In the genomic region with DNA sequence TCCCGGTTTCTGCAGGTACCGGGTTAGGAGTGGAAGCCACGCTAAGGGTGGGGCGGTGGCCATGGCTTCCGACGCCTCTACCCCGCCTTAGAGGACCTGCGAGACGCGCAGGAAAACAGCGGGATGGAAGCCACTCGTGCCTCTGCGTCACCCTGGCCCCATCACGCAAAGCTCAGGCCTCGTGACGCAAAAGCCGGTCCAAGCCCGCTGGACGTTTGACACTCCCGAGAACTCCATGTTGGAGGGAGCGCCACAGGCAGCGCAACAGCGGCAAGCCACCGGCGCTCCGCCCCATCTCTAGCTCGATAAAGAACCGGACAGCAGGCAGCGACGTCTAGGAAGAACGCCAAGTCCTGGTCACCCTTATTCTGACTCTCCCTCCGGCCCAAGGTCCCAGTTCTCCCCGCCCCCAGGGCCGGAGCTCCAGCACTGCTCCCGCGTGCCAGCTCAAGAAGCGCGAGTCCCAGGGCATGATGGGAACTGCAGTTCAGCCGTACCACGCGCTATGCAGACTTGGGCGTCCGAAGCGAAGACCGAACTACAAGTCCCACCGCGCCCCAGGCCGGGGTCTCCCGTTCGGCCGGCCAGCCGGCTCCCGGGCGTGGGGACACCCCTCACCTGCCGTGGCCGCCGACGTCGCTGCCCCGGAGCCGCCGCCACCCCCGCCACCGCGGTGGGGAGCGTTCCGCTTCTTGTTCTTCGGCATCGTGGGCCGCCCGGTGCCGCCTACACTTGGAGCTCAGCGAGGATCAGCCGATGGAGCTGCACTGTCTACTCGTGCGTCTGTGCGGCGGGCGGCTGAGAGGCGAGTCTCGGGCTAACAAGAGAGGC, we compare ENCODE assay signal across 8 mouse cellular contexts. TPM values are rescaled to one million over a fixed set of nuclear protein-coding genes. Genes with fewer than 3 reads are reported as not detected.
DNase-seq lines count a peak whose midpoint lies in the region; ATAC-seq and TF ChIP-seq lines count a peak whose summit lies in the region.

No protein-coding gene starts in this region.

- no peak for TF ChIP-seq EP300 in CH12.LX (IDR thresholded peaks at IDR 0.05; ENCODE audit: low read length)

- peak overlapping the region; percentile 62 to 95 (median 93) for H3K4me3 ChIP-seq in CH12.LX (replicated peaks in 1 of 3; ENCODE audit: low read depth in 2 of 3, low read length in 2 of 3, poor library complexity in 1 of 3)
- H3K4me3 ChIP-seq in forebrain, embryonic 10.5 days = peak overlapping the region; percentile 97
- H3K4me3 ChIP-seq in heart, embryonic 15.5 days = peak overlapping the region; percentile 92
- peak overlapping the region; percentile 93 for H3K4me3 ChIP-seq in liver, embryonic 12.5 days
- peak overlapping the region; percentile 98 for H3K4me3 ChIP-seq in stomach, embryonic 14.5 days (ENCODE audit: low read depth, low read length)

- H3K4me1 ChIP-seq in CH12.LX (ENCODE audit: control insufficient read depth in 1 of 2, insufficient read depth in 2 of 2) = peaks cover 7 to 26% of the 10 kb centered on the region in 2 experiments; a peak in 2 of 4 replicates
- peaks cover 26% of the 10 kb centered on the region for H3K4me1 ChIP-seq in forebrain, embryonic 10.5 days
- peaks cover 18% of the 10 kb centered on the region for H3K4me1 ChIP-seq in heart, embryonic 15.5 days (replicated peaks)
- H3K4me1 ChIP-seq in liver, embryonic 12.5 days = peaks cover 35% of the 10 kb centered on the region
- peaks cover 6% of the 10 kb centered on the region; the same call in 1 of the 2 replicates for H3K4me1 ChIP-seq in stomach, embryonic 14.5 days (ENCODE audit: control insufficient read depth, insufficient read depth, low read length)

- H3K9ac ChIP-seq in CH12.LX (ENCODE audit: insufficient read depth, low read depth) = peak overlapping the region; percentile 84
- peak overlapping the region; percentile 97 for H3K9ac ChIP-seq in heart, embryonic 15.5 days
- H3K9ac ChIP-seq in liver, embryonic 12.5 days = peak overlapping the region; percentile 94
- H3K9ac ChIP-seq in stomach, embryonic 14.5 days (replicated peaks; ENCODE audit: low read depth, low read length) = peak overlapping the region; percentile 85

- peak; percentile 87 for DNase-seq in CH12.LX (ENCODE audit: extremely low read depth)
- peak; percentile 78 for DNase-seq in c-Kit-positive CD71-negative TER-119-negative erythroid progenitor cells, embryonic 14.5 days (ENCODE audit: low read depth)
- DNase-seq in forebrain, embryonic 10.5 days (ENCODE audit: extremely low spot score, low spot score) = peak; percentile 91
- DNase-seq in kidney, postnatal 14 days = peak; percentile 98
- peak; percentile 89 for DNase-seq in naive thymus-derived CD4-positive, alpha-beta T cell, adult 2 months (ENCODE audit: low read depth)

- WGBS in forebrain, embryonic 10.5 days = under 1% methylated on average over 81 of the region's 81 CpGs
- under 1% methylated on average over 81 of the region's 81 CpGs for WGBS in heart, embryonic 15.5 days
- WGBS in liver, embryonic 12.5 days (ENCODE audit: insufficient replicate concordance) = under 1% methylated on average over 81 of the region's 81 CpGs
- under 1% methylated on average over 81 of the region's 81 CpGs for WGBS in stomach, embryonic 14.5 days

- no peak for TF ChIP-seq POLR2A in CH12.LX (IDR thresholded peaks at IDR 0.05; ENCODE audit: low read depth, low read length)

- peaks cover 42% of the 10 kb centered on the region for H3K79me2 ChIP-seq in CH12.LX (replicated peaks; ENCODE audit: control insufficient read depth, extremely low read depth, insufficient read depth, poor library complexity, severe bottlenecking)

- no peaks in the 10 kb centered on the region for H3K27me3 ChIP-seq in CH12.LX (replicated peaks)
- H3K27me3 ChIP-seq in forebrain, embryonic 10.5 days (ENCODE audit: poor library complexity, severe bottlenecking) = no peaks in the 10 kb centered on the region
- no peaks in the 10 kb centered on the region for H3K27me3 ChIP-seq in heart, embryonic 15.5 days
- H3K27me3 ChIP-seq in liver, embryonic 12.5 days (replicated peaks) = no peaks in the 10 kb centered on the region
- H3K27me3 ChIP-seq in stomach, embryonic 14.5 days (ENCODE audit: control insufficient read depth, insufficient read depth, low read length) = no peaks in the 10 kb centered on the region

- TF ChIP-seq CTCF in CH12.LX (conservative IDR thresholded peaks at IDR 0.05 in 1 of 2, IDR thresholded peaks at IDR 0.05 in 1 of 2; ENCODE audit: low read depth in 2 of 2, low read length in 2 of 2) = no peak

- in situ Hi-C loops in CH12.LX (cut with MboI; ENCODE audit: low pct_ligation_motif_present, low pct_unique_long_range_greater_than_20kb, low sequenced_read_pairs) = no loop called here

- H3K27ac ChIP-seq in CH12.LX (ENCODE audit: insufficient read depth, low read depth) = peak overlapping the region; percentile 95
- H3K27ac ChIP-seq in forebrain, embryonic 10.5 days = peak overlapping the region; percentile 99
- H3K27ac ChIP-seq in heart, embryonic 15.5 days = peak overlapping the region; percentile 99
- peak overlapping the region; percentile 94 for H3K27ac ChIP-seq in liver, embryonic 12.5 days
- H3K27ac ChIP-seq in stomach, embryonic 14.5 days (ENCODE audit: low read length) = peak overlapping the region; percentile 97

- dilution Hi-C loops in CH12.LX (cut with MboI; ENCODE audit: extremely low pct_ligation_motif_present, extremely low pct_unique_long_range_greater_than_20kb, low sequenced_read_pairs) = no loop called here

- H3K4me2 ChIP-seq in CH12.LX (ENCODE audit: insufficient read depth, low read depth, poor library complexity, severe bottlenecking) = 0 out of 2 replicates have a peak overlapping the region, but pooled peaks have one; percentile 3
- H3K4me2 ChIP-seq in heart, embryonic 15.5 days = peak overlapping the region; percentile 79
- peak overlapping the region; percentile 95 for H3K4me2 ChIP-seq in liver, embryonic 12.5 days
- H3K4me2 ChIP-seq in stomach, embryonic 14.5 days (replicated peaks; ENCODE audit: low read depth, low read length) = peak overlapping the region; percentile 58

- H3K9me3 ChIP-seq in CH12.LX (replicated peaks; ENCODE audit: low read length) = no peaks in the 10 kb centered on the region
- no peaks in the 10 kb centered on the region for H3K9me3 ChIP-seq in forebrain, embryonic 10.5 days
- H3K9me3 ChIP-seq in heart, embryonic 15.5 days (replicated peaks) = no peaks in the 10 kb centered on the region
- H3K9me3 ChIP-seq in liver, embryonic 12.5 days (replicated peaks) = no peaks in the 10 kb centered on the region
- no peaks in the 10 kb centered on the region for H3K9me3 ChIP-seq in stomach, embryonic 14.5 days (ENCODE audit: control insufficient read depth, low read depth, low read length)

- peaks cover 3 to 14% of the 10 kb centered on the region in 2 experiments for H3K36me3 ChIP-seq in CH12.LX (replicated peaks in 1 of 2; ENCODE audit: control insufficient read depth in 1 of 2, insufficient read depth in 1 of 2, low read length in 1 of 2)
- H3K36me3 ChIP-seq in forebrain, embryonic 10.5 days (replicated peaks) = peaks cover 10% of the 10 kb centered on the region
- no peaks in the 10 kb centered on the region for H3K36me3 ChIP-seq in heart, embryonic 15.5 days
- peaks cover 6% of the 10 kb centered on the region for H3K36me3 ChIP-seq in liver, embryonic 12.5 days
- H3K36me3 ChIP-seq in stomach, embryonic 14.5 days (ENCODE audit: control insufficient read depth, insufficient read depth, low read length) = no peaks in the 10 kb centered on the region

- TF ChIP-seq RAD21 in CH12.LX (IDR thresholded peaks at IDR 0.05; ENCODE audit: low read depth, low read length) = no peak

- ATAC-seq in heart, embryonic 15.5 days (replicated peaks; ENCODE audit: insufficient number of reproducible peaks, insufficient read depth, low FRiP score, low read depth) = peak; percentile 95
- ATAC-seq in liver, embryonic 12.5 days = peak; percentile 85
- ATAC-seq in stomach, embryonic 14.5 days (ENCODE audit: insufficient number of reproducible peaks, insufficient read depth, low FRiP score, low read depth) = peak; percentile 93

TF ChIP-seq in CH12.LX, 34 proteins besides CTCF, POLR2A, EP300 and RAD21 (continues in another document):
- TF ChIP-seq JUN (IDR thresholded peaks at IDR 0.05; ENCODE audit: insufficient read depth, low read depth, low read length) (no peak), MXI1 (IDR thresholded peaks at IDR 0.05; ENCODE audit: low read depth, low read length) (peak; percentile 91), MEF2A (IDR thresholded peaks at IDR 0.05; ENCODE audit: borderline replicate concordance, low read depth, low read length) (no peak; the same call in 1 of the 2 replicates), MYC (IDR thresholded peaks at IDR 0.05; ENCODE audit: low read depth, low read length) (peak; percentile 37; the same call in 1 of the 2 replicates), USF2 (conservative IDR thresholded peaks at IDR 0.05; ENCODE audit: low read depth, low read length) (no peak), KAT2A (IDR thresholded peaks at IDR 0.05; ENCODE audit: insufficient replicate concordance, low read length) (peak; percentile 61; the same call in 1 of the 2 replicates), MAX (IDR thresholded peaks at IDR 0.05; ENCODE audit: low read length) (peak; percentile 49; the same call in 1 of the 2 replicates), SIN3A (IDR thresholded peaks at IDR 0.05; ENCODE audit: low read length) (peak; percentile 2; the same call in 1 of the 2 replicates), BHLHE40 (IDR thresholded peaks at IDR 0.05; ENCODE audit: low read depth, low read length) (peak; percentile 72), CHD2 (IDR thresholded peaks at IDR 0.05; ENCODE audit: low read length) (peak; percentile 77), HCFC1 (IDR thresholded peaks at IDR 0.05; ENCODE audit: low read depth, low read length) (peak; percentile 88)

RNA-seq across cellular contexts. Expression of a gene that starts 23.2 kb away (rescaled TPM):
- not detected in 2 replicates for total RNA-seq in CH12.LX (2012; rRNA removed)
- total RNA-seq in CH12.LX (2014; rRNA removed) = not detected in 2 replicates
- not detected in 2 replicates for polyA plus RNA-seq in CH12.LX (2012; ENCODE audit: insufficient read length, low read depth)
- not detected in 2 replicates for polyA plus RNA-seq in forebrain, embryonic 10.5 days (2016; fragmentation: Nextera tagmentation; extraction: Ambion mirVana)
- 26.3 and 31.2 TPM in 2 replicates for polyA plus RNA-seq in heart, embryonic 15.5 days (2015; fragmentation: Nextera tagmentation; extraction: Ambion mirVana)
- polyA plus RNA-seq in liver, embryonic 12.5 days (2016; fragmentation: Nextera tagmentation; extraction: Ambion mirVana) = not detected in 2 replicates
- not detected in 2 replicates for polyA plus RNA-seq in stomach, embryonic 14.5 days (2014; fragmentation: Nextera tagmentation; extraction: Ambion mirVana)

RNA-seq across cellular contexts. Expression of a gene that starts 25.8 kb away (rescaled TPM):
- total RNA-seq in CH12.LX (2012; rRNA removed) (98.2 and 105 TPM in 2 replicates), CH12.LX (2014; rRNA removed) (427 and 506 TPM in 2 replicates)
- 258 and 269 TPM in 2 replicates for polyA plus RNA-seq in CH12.LX (2012; ENCODE audit: insufficient read length, low read depth)
- 124 and 138 TPM in 2 replicates for polyA plus RNA-seq in forebrain, embryonic 10.5 days (2016; fragmentation: Nextera tagmentation; extraction: Ambion mirVana)
- 85.8 and 86.3 TPM in 2 replicates for polyA plus RNA-seq in heart, embryonic 15.5 days (2015; fragmentation: Nextera tagmentation; extraction: Ambion mirVana)
- polyA plus RNA-seq in liver, embryonic 12.5 days (2016; fragmentation: Nextera tagmentation; extraction: Ambion mirVana) = 89.6 and 93.3 TPM in 2 replicates
- polyA plus RNA-seq in stomach, embryonic 14.5 days (2014; fragmentation: Nextera tagmentation; extraction: Ambion mirVana) = 86.2 and 101 TPM in 2 replicates

Comparison
In these comparisons a context has a peak if more than half of its experiments do, and no peak if none do; other contexts are left out.
1. Peak in every context shown above with its lines: DNase-seq, ATAC-seq, H3K4me3 ChIP-seq and H3K27ac ChIP-seq.
2. H3K4me2 ChIP-seq: peak in every context shown above with its lines; median percentile 95 in liver, embryonic 12.5 days; 79 in heart, embryonic 15.5 days; 58 in stomach, embryonic 14.5 days; 3 in CH12.LX.
3. RNA of a gene that starts 23.2 kb away (polyA plus RNA-seq): 26.3 to 31.2 TPM in heart, embryonic 15.5 days; not detected in stomach, embryonic 14.5 days, not detected in forebrain, embryonic 10.5 days, not detected in CH12.LX and not detected in liver, embryonic 12.5 days; every median in the first group is over 10 times any median in the second.